Mouse (Mus musculus) olfactory bulb, adult 2 months (tissue): Measurements from ENCODE around the gene Nup188.

Source experiments
- CTCF ChIP-seq: fragments of 200-500 bp; IDR thresholded peaks from 2 replicates; pipeline ENCODE4 v1.5.1; 2012; ENCODE audit warnings: low read depth, mild to moderate bottlenecking, low read length, moderate library complexity; ENCODE audit not compliant: insufficient read depth
- POLR2A ChIP-seq: fragments of 200-500 bp; IDR thresholded peaks from 2 replicates; pipeline ENCODE4 v1.6.1; 2012; ENCODE audit warnings: mild to moderate bottlenecking, low read depth, low read length, moderate library complexity; ENCODE audit not compliant: insufficient read depth

DNA sequence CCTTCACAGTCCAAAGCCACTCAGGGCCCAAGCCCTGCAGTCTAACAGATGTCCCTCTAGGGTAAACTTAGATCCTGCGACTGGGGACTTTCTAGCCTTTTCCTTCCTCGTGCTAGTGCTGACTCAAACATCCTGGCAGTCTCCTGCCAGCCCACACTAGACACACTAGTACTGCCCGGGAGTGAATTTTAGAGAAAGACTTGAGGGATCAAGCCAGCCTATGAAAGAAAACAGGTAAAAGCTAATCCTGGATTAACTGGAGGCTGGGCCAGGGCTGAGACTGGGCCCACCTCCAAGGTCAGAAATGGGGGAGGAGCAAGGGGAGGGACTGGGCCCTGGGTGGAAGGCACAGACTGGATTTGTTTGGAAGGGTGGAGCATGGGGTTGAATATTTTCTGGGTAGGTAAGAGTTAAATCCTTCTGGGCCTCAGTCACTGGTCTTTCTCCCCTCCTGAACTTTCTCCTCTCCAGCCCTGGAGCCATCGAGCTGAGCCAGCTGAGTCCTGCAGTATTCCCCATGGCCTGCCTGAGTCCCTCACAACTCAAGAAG is 19.7 kb upstream of the Nup188 start:
- TF ChIP-seq POLR2A (no peak), CTCF (no peak)
